Mouse (Mus musculus): ENCODE measurements at regions not wholly inside any gene's neighbourhood (a gene's known extent, or its start where the extent isn't known, plus 50 kb on each side); places are given as distances from the start of the nearest gene placed in this dataset.

- TF ChIP-seq CTCF (IDR thresholded peaks at IDR 0.05; ENCODE audit: borderline replicate concordance, control insufficient read depth, extremely low read depth, insufficient read depth, low read length, poor library complexity), result no peak
- TF ChIP-seq POLR2A (IDR thresholded peaks at IDR 0.05; ENCODE audit: control insufficient read depth, extremely low read depth, insufficient read depth, low read length, poor library complexity), result no peak
Observed at GRCm38 (mm10) chr7:111316479-111316990, 233.7 kb upstream of the Eif4g2 start.

Measured in thymus, adult 2 months (tissue).